In the genomic region with DNA sequence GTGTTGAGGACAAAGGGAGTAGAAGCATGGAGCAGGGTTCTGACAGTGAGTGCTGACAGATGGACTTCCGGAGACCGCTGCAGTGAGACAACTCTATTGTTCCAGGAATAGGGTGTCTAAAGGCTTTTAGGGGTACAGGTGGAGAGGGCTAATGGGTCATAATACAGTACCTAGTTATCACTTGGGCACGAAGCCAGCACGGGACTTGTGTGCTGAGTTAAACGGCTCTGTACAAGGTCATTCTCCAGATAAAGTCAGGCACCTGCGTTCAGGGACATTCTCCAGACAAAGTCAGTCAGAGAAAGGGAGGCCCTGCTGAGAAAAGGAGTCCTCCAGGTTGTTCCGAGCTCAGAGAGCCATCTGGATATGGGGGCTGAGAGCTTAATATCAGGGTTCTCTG, we compare ENCODE assay signal across 28 mouse cellular contexts.
DNase-seq lines count a peak whose midpoint lies in the region; ATAC-seq lines count a peak whose summit lies in the region.
"Had no signal": no experiment of that assay in that cellular context is flagged by ENCODE, and none has a peak within 500 bp of the region (broad histone marks: within the 10 kb centered on the region; RNA-seq: fewer than 3 reads in every experiment).

No protein-coding gene starts in this region.

- no peaks in the 10 kb centered on the region for H3K9me3 ChIP-seq in heart, embryonic 14.5 days (ENCODE audit: control insufficient read depth, low read length)
- H3K9me3 ChIP-seq: forebrain, embryonic 13.5 days; hindbrain, embryonic 12.5 days had no signal

- intact Hi-C loops in heart, postnatal 10 days (cut with DNase I): no loop called here
- intact Hi-C loops in gastrocnemius, postnatal 14 days (cut with DNase I; ENCODE audit: low total_unique reads): no loop called here

- no peak overlapping the region for H3K4me2 ChIP-seq in heart, embryonic 14.5 days (ENCODE audit: low read length)
- H3K4me2 ChIP-seq: forebrain, embryonic 13.5 days; hindbrain, embryonic 12.5 days had no signal

- DNase-seq in adrenal gland, adult 2 months: peak; percentile 36
- no peak for DNase-seq in adrenal gland, postnatal 25 days
- DNase-seq in heart, postnatal 10 days: no peak
- peak; percentile 33 for DNase-seq in ovary, postnatal 36 days (ENCODE audit: low spot score)
- DNase-seq in ovary, postnatal 10 days (ENCODE audit: low spot score): no peak
- DNase-seq in gastrocnemius, postnatal 14 days: no peak
- no peak for DNase-seq in thymus, postnatal 14 days
- DNase-seq: adrenal gland, adult 8-10 months; cerebellum, adult 8-10 months; cerebellum, postnatal 36 days; gastrocnemius, postnatal 25 days; heart, adult 2 months; kidney, adult 11 months; kidney, postnatal 14 days; liver; lung, adult 2 months; lung, postnatal 10 days; midbrain, embryonic 14.5 days; thymus, adult 2 months; thymus, postnatal 4 days had no signal

- H3K27me3 ChIP-seq in heart, embryonic 14.5 days (ENCODE audit: control insufficient read depth, insufficient read depth, low read length): no peaks in the 10 kb centered on the region
- H3K27me3 ChIP-seq: CH12.LX; forebrain, embryonic 13.5 days; hindbrain, embryonic 12.5 days had no signal

- WGBS in heart, embryonic 14.5 days: 19% methylated on average over 7 of the region's 7 CpGs

- ATAC-seq in heart, embryonic 14.5 days (ENCODE audit: insufficient number of reproducible peaks, insufficient read depth, low FRiP score, low read depth): peak; percentile 58
- ATAC-seq: activated CD4-positive, CD25-positive, alpha-beta regulatory T cell, adult 4 months; forebrain, embryonic 13.5 days; hindbrain, postnatal 0 days had no signal

- no peaks in the 10 kb centered on the region for H3K36me3 ChIP-seq in heart, embryonic 14.5 days (ENCODE audit: control insufficient read depth, insufficient read depth, low read length)
- H3K36me3 ChIP-seq: hindbrain, embryonic 12.5 days had no signal

- peaks cover 10 to 16% of the 10 kb centered on the region in 2 experiments for H3K4me1 ChIP-seq in heart, embryonic 14.5 days (ENCODE audit: control insufficient read depth in 2 of 2, insufficient read depth in 2 of 2, low read length in 2 of 2)
- H3K4me1 ChIP-seq: hindbrain, embryonic 12.5 days had no signal

- no peak overlapping the region; the same call in 1 of the 2 replicates for H3K9ac ChIP-seq in heart, embryonic 14.5 days (ENCODE audit: low read length)
- H3K9ac ChIP-seq: forebrain, embryonic 13.5 days; hindbrain, embryonic 12.5 days; liver, embryonic 14.5 days had no signal

- no peak overlapping the region for H3K4me3 ChIP-seq in heart, embryonic 14.5 days (ENCODE audit: control insufficient read depth in 1 of 2, insufficient read depth in 1 of 2, low read depth in 1 of 2, low read length in 2 of 2)
- H3K4me3 ChIP-seq: forebrain, embryonic 13.5 days; heart, adult 2 months; hindbrain, embryonic 12.5 days had no signal

- peak overlapping the region; percentile 36 to 50 for H3K27ac ChIP-seq in heart, embryonic 14.5 days (replicated peaks in 1 of 2; ENCODE audit: control insufficient read depth in 1 of 2, insufficient read depth in 1 of 2, low read depth in 2 of 2, low read length in 2 of 2)
- H3K27ac ChIP-seq: forebrain, embryonic 13.5 days; heart, adult 2 months; hindbrain, embryonic 12.5 days; hindbrain, postnatal 0 days; liver, embryonic 14.5 days; macrophage had no signal

Comparison
In these comparisons a context has a peak if more than half of its experiments do, and no peak if none do; other contexts are left out.
1. DNase-seq: peak in adrenal gland, adult 2 months (single experiment) and ovary, postnatal 36 days (single experiment); none in adrenal gland, postnatal 25 days (single experiment), heart, postnatal 10 days (0 of 2), ovary, postnatal 10 days (single experiment), gastrocnemius, postnatal 14 days (single experiment) and thymus, postnatal 14 days (single experiment).